Mouse (Mus musculus) heart, postnatal 4 days (tissue): ENCODE results near the gene Thrsp. TPM values are rescaled to one million over a fixed set of nuclear protein-coding genes. Genes with fewer than 3 reads are reported as not detected.
"Not testable (repeated sequence)": the region's sequence is repeated elsewhere in the genome, so short reads cannot be mapped to it uniquely, and the experiment has no call there.

ENCODE experiments used
- DNase-seq: peaks from one replicate; pipeline ENCODE4 v3.0.0; 2021
- total RNA-seq, 2 experiments: library from RNA; stranded (reverse); gene quantifications; 2 replicates each; pipeline ENCODE4 v1.2.3; 2021

Thrsp gene
- 1 to 10 TPM; 4.3 to 6.4 TPM for total RNA-seq

DNA sequence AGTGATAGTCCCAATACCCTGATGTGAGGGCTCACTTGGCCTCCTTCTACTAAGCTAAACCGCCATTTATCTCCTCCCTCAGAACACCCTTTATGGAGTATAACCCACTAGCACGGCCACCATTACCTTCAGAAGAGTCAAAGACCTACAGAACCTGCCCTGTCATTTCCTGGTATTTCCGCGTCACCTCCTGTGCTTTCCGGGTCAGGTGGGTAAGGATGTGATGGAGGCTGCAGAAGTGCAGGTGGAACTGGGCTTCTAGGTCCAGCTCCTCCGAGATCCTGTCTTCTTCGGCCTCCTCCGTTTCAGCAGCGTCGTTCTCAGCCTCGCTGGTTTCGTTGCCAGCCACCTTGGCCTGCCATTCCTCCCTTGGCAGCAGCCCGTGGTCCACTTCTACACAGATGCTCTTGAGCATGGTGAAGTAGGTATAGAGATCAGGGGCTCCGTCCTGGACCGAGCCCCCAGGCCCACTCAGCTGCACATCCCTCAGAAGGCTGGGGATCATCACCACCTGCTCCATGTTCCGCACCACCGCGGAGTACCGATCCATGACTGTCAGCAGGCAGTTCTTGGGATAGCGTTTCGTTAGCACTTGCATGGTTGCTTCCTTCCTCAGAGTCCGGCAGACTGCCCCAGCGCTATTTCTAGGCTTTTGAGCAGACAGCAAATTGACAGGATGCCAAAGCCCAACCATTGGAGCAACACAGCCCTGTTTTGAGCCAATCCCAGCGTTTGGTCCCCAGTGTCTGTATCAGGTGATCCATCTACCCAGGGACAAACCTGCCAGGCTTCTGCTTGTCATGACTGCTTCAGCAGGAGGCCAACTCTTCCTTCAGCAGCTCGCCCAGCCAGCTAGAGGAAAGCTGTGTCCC is at the start of gene Thrsp:
TSS of gene Thrsp (minus strand) at position 825 of the 872 bp plus-strand sequence.
- DNase-seq: peak; percentile 82

DNA sequence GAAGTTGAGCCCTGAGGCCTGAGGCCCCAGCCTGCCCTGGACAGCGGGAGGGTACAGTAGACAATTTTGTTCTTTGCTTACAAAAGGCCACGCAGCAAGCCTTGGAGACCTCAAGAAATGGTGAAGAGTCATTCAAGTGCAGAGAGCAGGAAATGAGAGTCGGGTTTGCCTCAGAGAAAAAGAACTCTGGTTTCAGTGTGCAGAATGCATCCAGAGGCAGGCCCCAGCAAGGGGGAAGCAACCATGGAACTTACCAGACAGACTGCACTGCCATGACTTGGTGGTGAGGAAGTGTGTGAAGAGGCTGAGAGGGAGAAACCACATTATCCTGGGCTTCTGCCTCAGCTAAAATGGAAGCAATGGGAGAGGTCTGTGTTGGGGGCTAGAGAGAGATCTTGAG is 38.0 kb upstream of the Thrsp start:
- no peak for DNase-seq

DNA sequence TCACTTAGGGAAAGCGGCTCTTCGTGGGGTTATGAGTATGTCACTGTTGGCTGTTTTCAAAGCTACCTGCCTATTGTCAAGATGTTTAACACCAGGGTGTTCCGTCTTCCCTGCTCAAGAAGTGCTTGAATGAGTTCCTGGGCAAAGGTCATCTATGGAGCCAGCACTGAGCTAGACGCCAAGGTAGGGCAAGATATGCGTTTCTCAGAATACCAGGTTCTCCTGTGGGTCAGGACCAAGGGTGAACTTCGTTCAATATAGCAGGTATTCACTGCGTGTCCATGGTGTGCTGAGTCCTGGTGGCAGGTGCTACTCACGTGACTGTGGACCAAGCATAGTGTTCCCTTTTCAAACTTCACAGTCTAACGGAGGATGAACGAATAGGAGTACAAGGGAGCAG is 37.3 kb upstream of the Thrsp start:
- no peak for DNase-seq

DNA sequence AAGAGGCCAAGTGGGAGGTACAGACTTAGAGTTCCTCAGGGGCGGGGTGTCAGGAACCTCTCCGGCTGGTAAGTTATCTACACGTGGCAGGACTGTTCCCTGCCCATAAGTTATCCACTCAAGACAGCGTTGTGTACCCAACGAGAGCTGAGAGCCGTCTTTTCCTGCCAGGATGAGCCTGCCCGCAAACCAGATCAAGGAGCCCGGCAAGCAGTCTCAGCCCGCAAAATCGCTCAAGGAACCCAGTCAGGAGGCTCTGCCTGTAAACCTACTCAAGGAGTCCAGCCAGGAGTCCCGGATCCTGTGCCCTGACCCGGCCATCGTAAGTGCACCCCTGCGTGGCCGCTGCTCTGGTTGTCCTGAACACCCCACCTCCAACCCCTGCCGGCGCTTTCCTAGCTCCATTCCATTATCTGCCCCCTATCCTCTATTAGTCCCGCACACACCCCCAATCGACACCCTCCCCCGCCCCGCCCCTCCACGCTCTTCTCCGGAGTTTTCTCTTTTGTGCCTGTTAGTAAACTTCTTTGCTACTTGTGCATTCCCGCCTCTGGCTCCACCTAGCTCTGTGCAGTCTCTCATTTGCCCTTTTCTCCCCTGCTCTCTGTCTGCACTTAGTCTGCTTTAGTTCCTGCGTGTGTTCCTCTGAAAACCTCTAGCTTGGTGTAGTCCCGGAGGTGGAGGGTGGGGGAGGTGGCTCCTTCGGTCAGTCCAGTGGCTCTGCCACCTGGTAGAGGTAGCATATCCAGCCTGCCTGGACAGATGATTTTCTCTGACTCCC is 35.8 kb upstream of the Thrsp start:
- DNase-seq: peak; percentile 9

DNA sequence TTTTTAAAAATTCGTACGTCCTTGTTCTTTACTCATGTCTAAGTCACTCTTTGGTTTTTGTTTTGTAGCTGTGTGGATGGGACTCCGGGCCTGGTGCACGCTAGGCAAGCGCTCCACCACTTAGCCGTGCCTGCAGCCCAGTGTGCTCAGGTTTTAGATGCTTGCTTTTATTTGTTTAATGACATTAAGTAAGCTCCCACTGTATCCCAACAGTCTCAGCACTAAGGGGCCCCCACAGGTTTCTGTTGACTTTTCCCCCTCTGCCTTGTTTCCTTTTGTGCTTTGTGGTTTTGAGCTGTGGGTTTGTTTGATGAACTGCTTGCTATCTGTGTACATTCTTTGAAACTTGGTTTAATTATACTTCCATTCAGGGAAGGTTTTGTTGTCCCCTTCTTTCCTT is 34.7 kb upstream of the Thrsp start:
- DNase-seq: no peak

DNA sequence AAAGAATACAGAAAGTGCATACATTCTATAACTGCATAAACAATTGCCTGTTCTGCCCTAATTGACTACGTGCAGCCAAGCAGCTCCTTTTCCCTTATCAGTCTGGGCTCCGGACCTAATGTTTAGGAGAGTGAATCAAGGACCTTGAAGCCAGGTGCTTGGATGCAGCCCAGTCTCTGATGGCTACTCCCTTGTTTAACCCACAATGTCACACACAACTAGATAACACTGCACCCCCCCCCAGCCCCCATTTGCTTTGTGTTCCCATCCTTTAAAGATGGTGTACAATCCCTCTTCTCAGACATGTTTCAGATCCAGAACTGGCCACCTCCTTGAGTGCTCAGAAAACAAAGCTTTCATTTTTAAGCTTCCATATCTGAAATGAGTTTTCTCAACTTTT is 33.5 kb upstream of the Thrsp start, which contains the start of gene Kctd14:
TSS of gene Kctd14 (plus strand) at position 301 of the 400 bp plus-strand sequence.
- not testable (repeated sequence) for DNase-seq

DNA sequence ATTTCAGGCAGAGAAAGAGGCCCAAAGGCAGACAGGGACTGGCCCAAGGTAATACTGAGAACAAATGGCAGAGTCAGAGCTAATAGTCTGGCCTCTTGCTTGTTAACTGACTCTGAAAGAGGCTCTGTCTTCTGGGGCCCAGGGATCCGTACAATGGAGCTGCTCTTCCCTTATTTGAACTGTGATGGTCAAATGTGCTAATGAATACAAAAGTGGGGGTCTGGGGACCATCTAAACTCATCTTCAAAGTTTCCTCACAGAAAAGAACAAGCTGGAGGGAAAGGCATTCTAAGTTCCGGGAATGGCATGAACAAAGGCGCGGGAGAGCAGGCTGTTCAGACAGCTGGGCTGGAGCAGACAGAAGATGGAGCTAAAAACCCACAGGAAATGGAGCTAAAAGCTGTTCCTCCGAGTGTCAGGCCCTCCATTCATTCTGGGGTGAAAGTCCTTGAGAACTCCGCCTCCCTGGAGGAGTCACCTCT is 29.6 kb upstream of the Thrsp start:
- DNase-seq: peak; percentile 5

DNA sequence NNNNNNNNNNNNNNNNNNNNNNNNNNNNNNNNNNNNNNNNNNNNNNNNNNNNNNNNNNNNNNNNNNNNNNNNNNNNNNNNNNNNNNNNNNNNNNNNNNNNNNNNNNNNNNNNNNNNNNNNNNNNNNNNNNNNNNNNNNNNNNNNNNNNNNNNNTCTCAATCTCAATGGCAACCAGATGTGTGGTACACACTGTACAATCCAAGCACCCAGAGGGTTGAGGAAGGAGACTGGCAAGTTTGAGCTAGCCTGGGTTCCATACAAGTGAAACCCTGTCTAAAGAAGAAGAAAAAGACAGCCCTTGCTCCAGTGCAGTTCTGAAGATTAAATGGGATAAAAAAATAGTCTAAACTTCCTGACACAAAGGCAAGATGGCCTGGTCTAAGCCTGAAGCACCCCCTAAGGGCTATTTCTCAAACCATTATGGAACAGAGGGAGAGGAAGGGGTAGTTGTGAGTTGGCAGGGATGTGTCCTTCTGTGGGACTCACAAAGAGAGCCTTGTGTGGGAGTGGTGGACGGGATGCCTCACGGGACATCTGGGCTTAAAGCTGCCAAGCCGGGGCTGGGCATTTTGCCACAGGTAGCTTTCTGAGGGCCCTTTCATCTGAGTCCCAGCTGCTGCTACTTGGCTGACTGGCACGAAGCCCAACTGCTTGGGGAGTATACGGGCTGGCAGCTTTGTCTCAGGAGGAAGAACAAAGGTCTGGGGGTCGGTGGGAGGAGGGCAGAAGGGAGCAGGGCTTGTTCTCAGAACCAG is 28.8 kb upstream of the Thrsp start:
- peak; percentile 93 for DNase-seq

DNA sequence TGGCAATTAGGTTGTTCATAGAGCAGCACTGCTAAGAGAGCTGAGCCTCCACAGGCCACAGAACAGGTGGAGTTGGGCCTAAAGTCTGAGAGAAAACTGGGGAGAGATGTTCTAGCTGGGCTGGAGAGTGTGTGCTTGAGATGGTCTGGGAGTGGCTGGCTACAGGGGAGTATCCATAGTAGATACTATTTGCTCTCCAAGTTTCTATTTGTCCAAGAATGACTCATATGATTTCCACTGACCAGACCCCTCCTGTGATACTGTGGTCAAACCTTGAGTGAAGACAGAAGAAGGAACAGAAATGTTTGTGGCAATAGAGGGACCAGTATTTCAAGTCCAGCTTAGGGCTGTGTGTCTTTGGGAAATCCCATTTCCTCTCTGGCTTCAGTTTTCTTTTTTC is 21.5 kb upstream of the Thrsp start:
- DNase-seq: no peak

DNA sequence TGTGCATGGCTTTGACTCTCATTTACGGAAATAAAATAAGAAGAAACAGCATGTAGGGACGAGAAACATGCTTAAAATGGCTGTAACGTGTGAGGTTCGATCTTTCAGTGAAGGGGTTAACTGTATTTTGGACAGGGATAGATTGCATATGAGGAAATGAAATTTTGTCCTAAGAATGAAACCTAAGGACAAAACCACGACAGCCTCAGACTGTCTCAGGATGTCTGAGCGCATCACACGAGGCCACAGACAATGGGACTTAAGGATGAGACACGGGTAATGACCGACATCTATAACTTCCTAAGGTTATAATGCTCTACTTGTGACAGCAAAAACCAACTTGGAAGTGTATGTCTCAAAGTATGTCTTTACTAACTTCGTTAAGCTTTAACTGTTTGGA is 17.0 kb upstream of the Thrsp start:
- DNase-seq: no peak

DNA sequence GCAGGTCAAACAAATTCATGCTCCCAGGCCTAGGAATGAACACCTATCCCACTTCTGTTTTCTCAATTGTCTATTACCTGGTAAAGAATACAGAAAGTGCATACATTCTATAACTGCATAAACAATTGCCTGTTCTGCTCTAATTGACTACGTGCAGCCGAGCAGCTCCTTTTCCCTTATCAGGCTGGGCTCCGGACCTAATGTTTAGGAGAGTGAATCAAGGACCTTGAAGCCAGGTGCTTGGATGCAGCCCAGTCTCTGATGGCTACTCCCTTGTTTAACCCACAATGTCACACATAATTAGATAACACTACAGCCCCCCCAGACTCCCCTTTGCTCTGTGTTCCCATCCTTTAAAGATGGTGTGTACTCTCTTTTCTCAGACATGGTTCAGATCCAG is 16.0 kb upstream of the Thrsp start:
- DNase-seq: not testable (repeated sequence)

DNA sequence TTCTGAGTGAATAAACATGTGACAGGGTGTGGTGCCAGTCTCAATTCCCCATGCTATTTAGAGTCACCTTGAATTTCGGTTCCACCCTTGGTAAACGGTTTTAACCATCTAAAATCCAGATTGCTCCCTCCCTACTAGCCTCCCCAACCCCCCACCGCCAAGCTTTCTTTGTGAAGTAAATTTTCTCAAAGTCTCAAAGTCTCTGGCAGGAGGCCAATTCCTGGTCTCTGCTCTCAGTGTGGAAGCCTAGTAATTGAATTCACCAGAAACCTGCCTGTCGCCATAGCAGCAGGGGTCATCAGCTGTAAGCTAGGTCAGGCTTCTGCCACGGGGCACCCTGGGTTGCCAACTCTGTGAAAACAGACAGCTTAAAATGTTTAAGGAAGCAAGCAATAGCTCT is 12.2 kb upstream of the Thrsp start:
- DNase-seq: peak; percentile 37

DNA sequence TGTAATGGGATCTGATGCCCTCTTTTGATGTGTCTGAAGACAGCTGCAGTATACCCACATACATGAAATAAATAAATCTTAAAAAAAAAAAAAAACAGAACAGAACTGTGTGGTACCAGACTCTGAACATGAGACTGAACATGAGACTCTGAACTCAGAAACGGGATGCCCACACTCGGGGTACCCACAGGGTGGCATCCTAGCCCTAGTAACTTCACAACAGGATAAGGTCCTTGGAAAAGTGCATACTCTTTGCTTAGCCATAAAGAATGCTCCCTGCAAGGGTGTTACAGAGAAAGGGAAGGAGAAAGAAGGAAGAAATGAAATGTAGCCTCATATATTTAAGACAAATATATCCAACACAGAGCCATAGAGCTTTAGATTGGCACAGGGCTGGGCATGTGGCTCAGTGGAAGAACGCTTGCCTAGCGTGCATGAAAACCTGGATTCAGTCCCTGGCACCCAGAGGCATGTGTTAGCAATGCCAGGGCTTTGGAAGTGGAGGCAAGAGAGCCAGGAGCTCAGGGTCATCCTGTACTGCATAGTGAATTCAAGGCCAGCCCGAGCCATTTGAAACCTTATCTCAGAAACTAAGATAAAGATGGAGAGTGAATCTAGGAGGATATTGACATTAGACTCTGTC is 10.4 kb upstream of the Thrsp start:
- peak; percentile 35 for DNase-seq

DNA sequence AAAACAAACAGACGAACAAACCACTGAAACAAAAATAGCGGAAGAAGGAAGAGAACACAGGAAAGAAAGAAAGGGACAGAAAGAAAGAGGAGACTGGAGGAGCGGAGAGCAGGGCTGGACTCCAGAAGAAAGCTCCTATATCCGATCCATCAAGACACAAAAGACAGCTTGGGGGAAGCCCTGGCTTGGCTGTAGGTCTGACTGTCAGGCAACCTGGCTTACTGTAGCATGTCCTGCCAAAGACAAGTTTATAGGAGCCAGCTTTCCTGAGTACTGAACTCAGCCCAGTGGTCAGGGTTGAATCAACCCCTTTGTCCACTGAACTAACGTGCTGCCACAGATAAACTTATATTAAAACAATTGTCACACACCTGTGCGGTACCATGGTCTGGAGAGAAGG is 9.8 kb upstream of the Thrsp start:
- DNase-seq: no peak

DNA sequence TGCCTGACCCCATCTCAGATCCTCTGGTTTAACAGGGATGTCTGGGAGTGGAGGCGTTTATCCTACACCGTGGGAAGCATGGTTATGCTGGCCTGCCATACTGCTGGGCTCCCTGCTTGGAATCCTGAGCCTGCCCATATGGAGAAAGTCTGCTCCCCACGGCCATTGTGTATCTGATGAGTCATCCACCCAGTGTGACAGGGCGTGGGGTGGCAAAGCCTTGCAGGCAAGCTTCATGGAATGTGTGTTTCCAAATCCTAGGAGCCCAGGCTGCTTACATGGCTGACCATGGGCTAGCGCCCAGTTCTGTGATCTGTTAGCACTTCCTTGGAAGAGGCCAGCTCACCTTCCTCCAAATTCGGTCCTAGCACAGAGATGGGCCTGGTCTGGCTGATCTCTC is 9.0 kb upstream of the Thrsp start:
- DNase-seq: no peak

DNA sequence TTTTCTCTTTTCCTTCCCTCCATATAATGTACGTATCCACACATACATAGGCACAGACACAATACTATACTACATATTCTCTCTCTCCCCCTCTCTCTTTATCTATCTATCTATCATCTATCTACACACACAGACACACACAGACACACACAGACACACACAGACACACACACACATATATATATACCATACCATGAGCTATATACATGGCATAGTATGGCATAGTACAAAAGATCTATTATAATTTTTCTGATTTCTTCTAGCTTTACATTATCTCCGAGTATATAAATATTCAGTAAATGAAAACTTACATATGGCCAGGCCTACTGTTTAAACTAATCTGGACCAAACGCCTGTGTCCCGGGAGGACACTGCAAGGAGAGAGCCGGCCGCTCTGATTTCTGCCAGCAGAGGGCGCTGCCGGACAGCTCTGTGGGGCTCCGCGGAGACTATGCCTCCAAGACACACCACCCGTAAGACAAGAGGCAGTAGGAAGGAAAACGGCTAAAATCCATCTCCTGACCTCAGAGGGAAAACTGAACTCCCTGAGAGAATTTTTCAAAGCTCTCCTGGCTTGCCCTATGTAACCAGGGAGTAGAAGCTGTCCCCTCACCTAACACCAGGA is 7.2 kb upstream of the Thrsp start:
- peak; percentile 97 for DNase-seq

DNA sequence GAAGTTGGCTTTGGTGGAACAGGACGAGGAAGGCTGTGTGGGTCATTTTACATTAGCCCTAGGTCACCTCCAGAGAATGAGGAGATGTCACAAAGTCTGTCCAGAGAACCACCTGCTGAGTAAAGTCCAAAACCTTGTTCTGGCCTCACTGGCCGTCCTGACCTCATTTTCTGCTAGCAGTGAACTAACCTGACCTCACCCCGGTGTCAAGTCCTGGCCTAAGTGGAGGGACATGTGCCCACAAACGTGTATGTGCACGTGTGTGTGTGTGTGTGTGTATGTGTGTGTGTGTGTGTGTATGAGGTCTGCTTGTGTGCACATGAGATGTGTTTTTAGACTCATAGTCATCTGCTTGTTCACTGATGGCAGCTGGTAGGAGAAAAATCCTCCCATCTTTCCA is 6.2 kb upstream of the Thrsp start:
- DNase-seq: no peak

DNA sequence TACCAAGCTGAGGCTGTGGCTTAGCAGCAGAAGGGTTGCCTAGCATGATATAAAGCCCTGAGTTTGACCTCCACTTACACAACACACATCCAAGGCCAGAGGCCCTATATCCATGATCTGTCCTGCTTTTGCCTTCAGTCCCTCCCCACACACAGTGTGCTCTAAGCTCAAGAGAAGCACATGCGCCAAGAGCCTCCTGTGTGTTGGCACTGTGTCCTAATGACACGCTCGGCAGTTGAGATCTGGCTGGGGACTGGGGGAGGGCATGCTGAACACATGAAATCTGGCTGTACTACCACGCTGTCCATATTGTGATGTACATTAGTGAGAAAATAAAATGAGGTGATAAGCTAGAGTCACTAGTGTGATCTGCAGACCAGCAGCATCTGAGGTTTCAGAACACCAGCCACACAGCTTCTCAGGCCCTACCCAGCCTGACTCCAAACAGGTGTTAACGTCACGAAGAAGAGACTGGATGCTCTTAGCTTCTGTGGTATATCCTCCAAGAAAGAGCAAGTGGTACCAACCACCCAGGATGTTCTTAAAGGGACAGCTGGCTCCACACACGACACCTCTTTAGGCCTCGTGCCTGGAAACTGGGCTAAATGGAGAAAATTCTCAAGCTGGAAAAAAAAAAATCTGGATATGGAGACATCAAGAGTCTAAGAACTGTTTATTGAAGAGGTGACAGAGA is 3.6 kb upstream of the Thrsp start:
- peak; percentile 54 for DNase-seq

DNA sequence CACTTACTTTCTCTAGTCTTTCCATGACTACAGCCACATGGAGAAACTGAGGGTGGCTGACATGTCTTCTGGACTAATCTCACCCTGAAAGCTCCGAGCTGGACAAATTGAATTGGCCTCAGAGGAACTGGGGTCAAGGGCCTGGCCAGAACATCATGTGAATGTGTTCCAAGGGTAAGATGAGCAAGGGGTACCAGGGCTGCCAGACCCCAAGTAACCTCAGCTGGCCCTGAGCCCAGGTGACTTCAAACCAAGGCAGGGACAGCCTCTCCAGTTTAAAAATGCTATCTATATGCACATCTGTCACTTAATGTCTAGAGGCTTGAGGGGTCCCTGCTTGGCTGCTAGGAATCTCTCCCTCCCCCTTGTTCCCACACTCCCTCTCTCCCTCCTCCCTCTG is 2.9 kb upstream of the Thrsp start:
- no peak for DNase-seq

DNA sequence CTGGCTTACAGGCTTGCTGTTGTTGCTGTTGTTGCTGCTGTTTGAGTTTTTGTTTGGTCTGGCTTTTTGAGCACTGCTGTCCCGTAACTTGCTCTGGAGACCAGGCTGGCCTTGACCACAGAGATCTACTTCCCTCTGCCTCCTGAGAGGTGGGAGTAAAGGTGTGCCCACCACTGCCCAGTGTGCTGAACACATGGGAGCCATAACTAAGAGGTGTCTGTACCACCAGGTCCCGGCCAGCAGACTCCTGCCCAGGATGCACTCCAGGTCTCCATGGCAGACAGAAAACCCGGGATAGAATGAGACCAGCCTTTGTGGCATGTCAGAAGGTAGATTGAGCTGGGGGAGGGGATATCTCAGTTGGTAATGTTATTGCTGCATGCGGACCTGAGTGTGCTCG is 1.6 kb upstream of the Thrsp start:
- DNase-seq: no peak

DNA sequence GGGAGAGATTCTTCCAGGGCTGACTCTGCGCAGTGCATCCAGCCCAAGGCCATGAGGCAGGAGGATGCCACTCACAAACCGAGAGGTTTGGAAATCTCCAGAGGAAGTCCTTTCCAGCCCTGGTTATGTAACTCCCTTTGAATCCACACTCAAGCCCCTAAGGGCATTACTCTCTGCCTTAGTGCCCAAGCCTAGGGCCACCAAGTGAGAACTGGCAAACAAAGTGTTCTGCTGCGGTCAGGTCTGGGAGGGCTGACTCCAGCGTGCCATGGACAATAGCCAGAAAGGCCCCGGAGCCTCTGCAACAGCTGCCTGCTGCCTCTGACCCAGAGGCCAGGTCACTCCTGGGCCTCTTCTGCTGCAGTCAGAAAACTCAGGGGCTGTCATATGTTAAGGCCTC is 1.2 kb upstream of the Thrsp start:
- DNase-seq: peak; percentile 31
